Mouse (Mus musculus): Measurements from ENCODE around the gene Adam34. TPM values are rescaled to one million over a fixed set of nuclear protein-coding genes. Genes with fewer than 3 reads are reported as not detected.
"Not testable (repeated sequence)": the region's sequence is repeated elsewhere in the genome, so short reads cannot be mapped to it uniquely, and the experiment has no call there.

Adam34 gene
- total RNA-seq (2017), result not detected in 2 replicates

DNA sequence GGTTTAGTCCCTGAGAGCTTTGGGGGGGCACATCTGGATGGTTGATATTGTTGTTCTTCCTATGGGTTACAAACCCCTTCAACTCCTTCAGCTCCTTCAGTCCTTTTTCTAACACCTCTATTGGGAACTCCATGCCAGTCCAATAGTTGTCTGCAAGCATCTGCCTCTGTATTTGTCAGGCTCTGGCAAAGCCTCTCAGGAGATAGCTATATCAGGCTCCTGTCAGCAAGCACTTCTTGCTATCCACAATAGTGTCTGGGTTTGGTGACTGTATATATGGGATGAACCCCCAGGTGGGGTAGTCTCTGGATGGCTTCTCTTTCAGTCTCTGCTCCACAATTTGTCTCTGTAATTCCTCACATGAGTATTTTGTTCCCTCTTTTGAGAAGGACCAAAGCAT, at the start of gene Adam34:
Adam34 (minus strand) TSS at position 101 of the 400 bp plus-strand sequence.
- ATAC-seq (replicated peaks; ENCODE audit: low read depth, poor library complexity, severe bottlenecking), result no peak

DNA sequence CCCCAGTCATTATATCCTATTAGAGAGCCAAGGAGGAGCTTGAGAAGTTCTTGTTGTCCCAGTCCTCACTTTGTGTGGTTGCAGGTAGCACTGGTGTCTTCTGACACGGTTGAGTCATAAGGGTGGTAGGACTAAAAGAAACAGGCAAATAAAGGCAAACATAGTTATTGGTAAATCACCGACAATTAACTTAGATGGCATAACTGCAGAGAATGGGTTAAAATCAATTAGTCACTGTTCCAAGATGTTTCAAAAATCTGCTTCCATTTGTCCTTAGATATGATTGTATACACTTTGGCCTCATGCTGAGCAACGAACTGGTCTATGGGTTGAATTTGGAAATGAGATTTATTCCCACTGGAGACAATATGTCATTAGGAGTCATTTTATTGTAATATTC, 82.7 kb downstream of the Adam34 start, which contains the start of gene Gm5346:
Gm5346 (minus strand) TSS at position 101 of the 400 bp plus-strand sequence.
- no peak for ATAC-seq (replicated peaks; ENCODE audit: low read depth, poor library complexity, severe bottlenecking)

DNA sequence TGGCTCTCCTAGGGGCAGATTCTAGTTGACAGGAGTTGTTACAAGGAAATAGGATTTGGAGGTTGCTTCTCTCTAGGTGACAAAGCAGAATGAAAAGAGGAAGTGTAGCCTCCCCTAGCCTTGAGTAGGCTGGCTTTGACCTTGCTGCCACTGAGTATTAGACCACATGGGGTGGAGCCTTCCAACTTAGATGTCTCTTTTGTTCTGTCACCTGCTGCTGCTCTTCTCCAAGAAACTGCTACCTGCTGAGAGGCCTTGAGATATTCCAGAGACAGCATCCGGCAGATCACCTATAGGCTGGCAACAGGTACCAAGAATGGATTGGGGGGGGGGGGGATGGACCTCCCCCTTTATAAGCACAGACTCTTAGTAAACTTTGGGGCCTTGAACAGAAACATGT, 93.8 kb downstream of the Adam34 start:
- ATAC-seq (replicated peaks; ENCODE audit: low read depth, poor library complexity, severe bottlenecking), result no peak

DNA sequence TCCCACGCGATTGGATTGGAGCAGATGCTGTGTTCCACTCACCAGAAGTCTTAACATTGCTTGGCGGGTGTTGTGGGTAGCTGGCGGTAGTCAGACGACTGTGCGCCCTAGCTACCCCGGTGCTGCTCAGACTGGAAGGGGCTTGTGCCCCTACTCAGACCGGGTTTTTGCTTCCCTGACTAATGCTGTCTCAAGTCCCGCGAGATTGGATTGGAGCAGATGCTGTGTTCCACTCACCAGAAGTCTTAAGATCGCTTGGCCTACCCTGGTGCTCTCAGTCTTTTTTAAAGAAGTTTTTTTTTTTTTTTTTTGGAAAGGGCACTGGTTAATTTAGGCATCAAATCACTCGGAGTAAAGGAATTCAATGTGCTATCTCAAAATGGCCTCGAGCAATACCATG, 106.2 kb downstream of the Adam34 start:
- ATAC-seq (replicated peaks; ENCODE audit: low read depth, poor library complexity, severe bottlenecking), result not testable (repeated sequence)

DNA sequence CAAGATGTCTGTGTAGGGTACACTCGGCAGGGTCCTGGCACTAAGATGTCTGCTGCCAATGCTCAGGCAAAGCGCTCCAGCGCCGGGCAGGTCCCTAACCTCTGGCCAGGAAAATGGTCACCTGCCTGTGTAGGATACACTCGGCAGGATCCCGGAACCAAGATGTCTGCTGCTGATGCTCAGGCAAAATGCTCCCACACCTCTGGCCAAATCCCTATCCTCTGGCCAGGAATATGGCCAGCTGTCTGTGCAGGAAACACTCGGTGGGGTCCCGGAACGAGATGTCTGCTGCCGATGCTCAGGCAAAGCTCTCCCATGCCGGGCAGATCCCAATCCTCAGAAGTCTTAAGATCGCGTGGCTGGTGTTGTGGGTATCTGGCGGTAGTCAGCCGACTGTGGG, 106.7 kb downstream of the Adam34 start:
- ATAC-seq (replicated peaks; ENCODE audit: low read depth, poor library complexity, severe bottlenecking), result not testable (repeated sequence)

Other genes starting within 250 kb of the Adam34 start
- gene Adam26b, start 181.9 kb downstream of the Adam34 start, total RNA-seq (2017), result not detected in 2 replicates
- gene Adam26a, start 133.3 kb downstream of the Adam34 start, total RNA-seq (2017), result not detected in 2 replicates
- gene Gm5346, start 82.8 kb downstream of the Adam34 start, total RNA-seq (2017), result not detected in 2 replicates

Data from common myeloid progenitor, adult 5-6 weeks (primary cell).